Mouse (Mus musculus) neural tube, embryonic 11.5 days (tissue): ENCODE measurements around the gene Agr3. TPM values are rescaled to one million over a fixed set of nuclear protein-coding genes. Genes with fewer than 3 reads are reported as not detected.
A peak's percentile ranks its signal among the peaks of the same experiment; 100 is the strongest.

Experiments used
- ATAC-seq: fragments of 200-750 bp; cut with Nextera tagmentation; 2 replicates; pipeline ENCODE4 v1.8.0; 2017; ENCODE audit warnings: moderate number of reproducible peaks, mild to moderate bottlenecking, moderate TSS enrichment, moderate library complexity; ENCODE audit not compliant: insufficient read depth, low FRiP score, low TSS enrichment
- DNase-seq: peaks from one replicate; pipeline ENCODE4 v3.0.0-alpha.2; 2015; ENCODE audit warnings: low spot score
- H3K27ac ChIP-seq: fragments of 300-500 bp; sonication (generic); 2 replicates; pipeline ENCODE4 v1.5.1; 2014; ENCODE audit warnings: low read depth, mild to moderate bottlenecking, low read length
- H3K27me3 ChIP-seq: fragments of 300-500 bp; sonication (generic); 2 replicates; pipeline ENCODE4 v1.6.1; 2014; ENCODE audit warnings: mild to moderate bottlenecking, low read length, mixed read lengths; ENCODE audit not compliant: control insufficient read depth, insufficient read depth
- H3K36me3 ChIP-seq: fragments of 300-500 bp; sonication (generic); 2 replicates; pipeline ENCODE4 v1.6.1; 2014; ENCODE audit warnings: mild to moderate bottlenecking, low read length, moderate library complexity, mixed read lengths; ENCODE audit not compliant: control insufficient read depth, insufficient read depth
- H3K4me1 ChIP-seq: fragments of 300-500 bp; sonication (generic); 2 replicates; pipeline ENCODE4 v1.6.1; 2014; ENCODE audit warnings: low read length, mixed read lengths; ENCODE audit not compliant: control insufficient read depth, insufficient read depth
- H3K4me2 ChIP-seq: fragments of 300-500 bp; sonication (generic); 2 replicates; pipeline ENCODE4 v1.6.1; 2014; ENCODE audit warnings: low read depth, mild to moderate bottlenecking, moderate library complexity
- H3K4me3 ChIP-seq: fragments of 300-500 bp; sonication (generic); 2 replicates; pipeline ENCODE4 v1.5.1; 2014; ENCODE audit warnings: low read depth, low read length
- H3K9ac ChIP-seq: fragments of 300-500 bp; sonication (generic); 2 replicates; pipeline ENCODE4 v1.6.1; 2014; ENCODE audit warnings: mild to moderate bottlenecking, low read length
- H3K9me3 ChIP-seq: fragments of 300-500 bp; sonication (generic); 2 replicates; pipeline ENCODE4 v1.6.1; 2016; ENCODE audit warnings: low read length; ENCODE audit not compliant: control insufficient read depth
- WGBS: fragments of 180-500 bp; shearing (Covaris S2); extraction: QIAGEN DNeasy Blood & Tissue Kit; methylation state at CpG from one replicate; pipeline ENCODE4 v1.1.7; 2014; 5-methylcytosine and 5-hydroxymethylcytosine counted together
- polyA plus RNA-seq: library from polyadenylated mRNA; unstranded; fragments of >200 nt; fragmentation: Nextera tagmentation; extraction: Ambion mirVana; gene quantifications from 2 replicates; pipeline ENCODE4 v1.2.1, GENCODE M21; 2014

The Agr3 gene
- polyA plus RNA-seq = not detected in 2 replicates

DNA sequence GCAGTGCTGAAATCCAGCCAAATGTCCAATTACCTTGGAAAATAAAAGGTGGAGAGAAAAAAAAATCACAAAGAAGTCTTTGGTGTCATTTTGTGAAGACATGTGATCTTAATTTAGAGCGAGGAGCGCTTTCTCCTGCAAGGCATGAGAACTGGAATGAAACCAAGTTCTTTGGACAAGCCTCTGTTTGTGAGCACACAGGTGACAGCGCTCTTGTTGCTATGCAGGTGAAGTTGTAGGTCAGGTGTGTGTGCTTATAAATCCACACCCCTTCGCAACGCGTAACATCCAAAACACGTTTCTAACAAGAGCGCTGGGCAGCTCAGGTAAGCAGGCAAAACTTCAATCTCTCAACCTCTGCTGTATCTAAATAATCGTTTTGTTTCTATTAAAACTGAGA, at the start of gene Agr3:
Gene Agr3, plus strand, starts transcription at position 219 of the 400 bp plus-strand sequence.
- H3K27me3 ChIP-seq = no peaks in the 10 kb centered on the region
- WGBS = 92% methylated on average over 9 of the region's 9 CpGs
- H3K4me3 ChIP-seq = no peak within 1 kb of the TSS
- H3K4me2 ChIP-seq = no peak within 1 kb of the TSS
- DNase-seq = no peak
- no peaks in the 10 kb centered on the region for H3K36me3 ChIP-seq
- no peaks in the 10 kb centered on the region for H3K4me1 ChIP-seq
- no peak for ATAC-seq
- H3K9ac ChIP-seq = no peak within 1 kb of the TSS
- H3K27ac ChIP-seq = no peak within 1 kb of the TSS
- H3K9me3 ChIP-seq = no peaks in the 10 kb centered on the region

DNA sequence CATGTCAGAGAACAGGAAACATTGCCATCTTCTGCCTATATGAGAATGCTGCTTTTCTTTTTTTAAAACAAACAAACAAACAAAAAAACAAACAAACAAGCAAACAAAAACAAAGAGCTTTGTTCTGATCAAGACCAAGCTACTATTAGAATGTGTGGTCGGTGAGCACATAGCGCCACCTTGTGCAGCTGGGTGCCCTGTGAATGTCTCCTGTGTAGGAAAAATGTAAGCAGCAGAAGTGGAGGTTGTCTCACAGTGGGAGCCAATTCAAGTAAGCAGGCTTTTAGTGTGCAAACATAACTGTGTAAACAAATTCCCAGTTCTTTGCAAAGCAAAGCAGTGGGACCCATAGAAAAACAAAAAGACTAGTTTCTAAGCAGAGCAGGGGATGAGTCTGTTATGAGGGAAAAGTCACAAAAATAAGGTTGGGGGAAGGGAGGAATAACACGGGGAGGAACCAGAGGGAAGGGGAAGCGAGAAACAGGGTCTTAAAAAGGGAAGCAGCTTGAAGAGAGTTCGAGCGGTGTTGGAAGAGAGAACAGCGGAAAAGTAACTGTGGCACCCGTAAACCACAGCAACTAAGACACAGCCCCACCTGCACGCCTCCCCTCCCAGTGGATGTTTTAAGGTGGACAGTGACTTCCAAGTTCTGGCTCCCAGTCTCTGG, 40.4 kb upstream of the Agr3 start:
- no peak overlapping the region for H3K4me2 ChIP-seq
- H3K27me3 ChIP-seq = no peaks in the 10 kb centered on the region
- H3K36me3 ChIP-seq = no peaks in the 10 kb centered on the region
- no peak overlapping the region for H3K9ac ChIP-seq
- no peaks in the 10 kb centered on the region for H3K9me3 ChIP-seq
- no peaks in the 10 kb centered on the region for H3K4me1 ChIP-seq
- no peak overlapping the region for H3K27ac ChIP-seq
- no peak for ATAC-seq
- no peak overlapping the region for H3K4me3 ChIP-seq
- WGBS = 60% methylated on average over 9 of the region's 9 CpGs
- no peak for DNase-seq

DNA sequence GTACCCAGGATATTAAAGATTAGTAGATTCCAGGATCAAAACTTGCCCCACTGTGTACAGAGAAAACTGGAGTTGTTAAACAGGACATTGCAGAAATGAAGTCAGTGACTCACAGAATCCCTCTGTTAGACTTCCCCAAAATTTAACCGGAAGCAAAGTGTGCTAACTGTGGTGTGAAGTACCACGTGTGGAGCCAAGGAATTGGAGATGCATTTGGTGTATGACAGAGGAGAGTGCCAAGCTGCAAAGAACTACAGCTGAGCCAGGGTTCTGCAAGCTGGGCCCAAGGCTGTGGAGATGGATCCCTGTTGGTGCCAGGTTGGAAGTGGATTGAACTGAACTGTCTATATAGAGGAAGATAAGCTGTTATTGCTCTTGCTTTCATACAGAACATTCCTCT, 36.0 kb upstream of the Agr3 start:
- Histone ChIP-seq H3K27me3 (no peaks in the 10 kb centered on the region), H3K4me2 (no peak overlapping the region), H3K36me3 (no peaks in the 10 kb centered on the region), H3K9me3 (no peaks in the 10 kb centered on the region), H3K9ac (no peak overlapping the region), H3K4me1 (peaks cover 5% of the 10 kb centered on the region), H3K27ac (no peak overlapping the region), H3K4me3 (no peak overlapping the region)
- DNase-seq (no peak), ATAC-seq (no peak)
- WGBS = 80% methylated on average over 2 of the region's 2 CpGs

DNA sequence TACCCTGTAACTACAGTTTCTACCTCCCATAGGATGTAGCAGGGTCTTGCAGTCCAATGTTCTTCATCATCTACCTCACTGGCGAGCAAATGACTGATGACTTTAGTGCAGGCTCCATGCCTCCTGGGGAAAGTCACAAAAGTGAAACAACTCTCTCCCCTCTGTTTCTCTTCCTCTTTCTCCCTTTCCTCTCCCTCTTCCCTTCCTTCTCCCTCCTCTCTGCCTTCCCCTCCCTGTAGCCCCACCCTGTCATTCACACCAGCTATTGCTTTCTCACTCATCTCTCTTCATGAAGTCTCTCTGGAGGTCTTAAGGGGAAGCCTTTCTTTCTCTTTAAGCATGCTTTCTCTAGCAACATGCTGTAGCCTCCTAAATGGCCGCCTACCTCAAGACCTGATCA, 34.7 kb upstream of the Agr3 start:
- 67% methylated on average over 2 of the region's 2 CpGs for WGBS
- Histone ChIP-seq H3K27ac (no peak overlapping the region), H3K4me1 (peaks cover 14% of the 10 kb centered on the region), H3K4me2 (no peak overlapping the region), H3K9me3 (no peaks in the 10 kb centered on the region), H3K27me3 (no peaks in the 10 kb centered on the region), H3K9ac (no peak overlapping the region), H3K36me3 (no peaks in the 10 kb centered on the region), H3K4me3 (no peak overlapping the region)
- DNase-seq (no peak), ATAC-seq (no peak)

DNA sequence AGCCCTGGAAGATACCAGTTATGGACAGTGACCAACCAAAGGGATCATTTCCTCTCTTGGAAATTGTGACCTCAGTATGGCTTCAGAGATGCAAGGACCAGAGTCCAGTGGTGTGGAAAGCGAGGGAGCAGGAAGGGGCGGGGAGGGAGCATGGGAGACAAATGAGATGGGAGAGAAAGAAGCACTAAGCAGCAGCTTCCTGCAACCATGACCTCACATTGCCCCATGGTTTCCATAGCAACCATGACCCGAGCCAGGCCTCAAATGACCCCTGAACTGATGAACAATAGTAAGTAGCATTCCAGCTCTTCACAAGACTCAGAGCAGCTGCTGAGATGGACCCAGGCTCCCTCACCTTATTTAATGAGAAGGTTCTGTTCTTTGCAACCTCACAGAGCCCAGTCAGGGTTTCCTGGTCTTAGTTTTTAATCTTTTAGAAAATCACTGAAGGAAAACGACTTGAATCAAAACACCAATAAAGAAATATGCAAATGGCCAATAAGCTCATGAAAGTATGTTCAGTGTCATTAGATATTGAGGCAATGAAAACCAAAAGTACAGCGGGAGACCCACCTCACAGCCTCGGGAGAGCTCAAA, 31.0 kb upstream of the Agr3 start:
- H3K9ac ChIP-seq = no peak overlapping the region
- H3K4me3 ChIP-seq = no peak overlapping the region
- peak overlapping the region; percentile 67; the same call in 1 of the 2 replicates for H3K27ac ChIP-seq
- no peaks in the 10 kb centered on the region for H3K9me3 ChIP-seq
- WGBS = 21% methylated on average over 6 of the region's 6 CpGs
- ATAC-seq (peak; percentile 66), DNase-seq (peak; percentile 65)
- no peaks in the 10 kb centered on the region for H3K36me3 ChIP-seq
- H3K4me1 ChIP-seq = peaks cover 20% of the 10 kb centered on the region
- no peaks in the 10 kb centered on the region for H3K27me3 ChIP-seq
- no peak overlapping the region for H3K4me2 ChIP-seq

DNA sequence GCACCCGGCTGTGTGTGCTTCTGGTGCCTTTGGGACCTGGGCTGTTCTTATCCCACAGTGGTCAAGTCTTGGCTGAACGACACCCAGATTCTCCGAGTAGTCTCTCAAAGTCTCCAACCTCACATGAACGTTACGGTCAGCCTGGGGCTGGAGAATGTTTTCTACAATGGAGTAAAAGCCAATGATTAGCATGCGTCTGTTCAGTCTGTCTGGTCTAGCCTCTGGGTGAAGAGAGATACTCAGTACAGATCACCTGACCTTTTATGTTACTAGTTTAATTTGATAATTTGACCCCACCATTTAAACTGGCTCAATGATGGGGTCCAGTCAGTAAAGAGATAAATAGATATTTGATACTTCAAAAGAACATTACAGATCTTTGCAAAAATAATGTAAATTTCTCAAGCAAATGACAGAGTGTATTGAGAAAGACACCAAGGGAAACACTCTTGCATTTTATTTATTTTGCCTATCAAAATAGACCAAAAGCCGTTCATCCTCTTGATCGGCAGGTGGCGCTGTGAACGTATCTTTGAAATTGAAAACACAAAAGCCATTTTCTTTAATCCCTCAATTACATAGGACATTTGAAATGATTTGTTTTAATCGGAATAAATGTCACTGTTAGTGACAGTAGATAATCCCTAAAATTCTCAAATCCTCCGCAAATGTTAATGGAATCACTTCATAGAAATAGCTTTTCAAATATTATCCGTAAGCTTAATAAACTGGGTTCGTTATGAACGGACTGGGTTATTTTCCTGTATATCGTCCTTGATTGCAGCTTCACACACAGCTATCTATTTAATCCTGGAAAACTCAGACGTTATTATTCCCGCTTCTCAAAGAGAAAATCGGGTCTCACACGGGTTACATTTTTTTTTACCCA, 29.3 kb upstream of the Agr3 start:
- no peak for ATAC-seq
- peak overlapping the region; percentile 48 for H3K9ac ChIP-seq
- 27% methylated on average over 20 of the region's 20 CpGs for WGBS
- H3K9me3 ChIP-seq = no peaks in the 10 kb centered on the region
- peak overlapping the region; percentile 45 for H3K4me2 ChIP-seq
- DNase-seq = peak; percentile 83
- H3K4me3 ChIP-seq = peak overlapping the region; percentile 28
- no peaks in the 10 kb centered on the region for H3K27me3 ChIP-seq
- 0 out of 2 replicates have a peak overlapping the region, but pooled peaks have one; percentile 23 for H3K27ac ChIP-seq
- H3K36me3 ChIP-seq = no peaks in the 10 kb centered on the region
- peaks cover 20% of the 10 kb centered on the region for H3K4me1 ChIP-seq

DNA sequence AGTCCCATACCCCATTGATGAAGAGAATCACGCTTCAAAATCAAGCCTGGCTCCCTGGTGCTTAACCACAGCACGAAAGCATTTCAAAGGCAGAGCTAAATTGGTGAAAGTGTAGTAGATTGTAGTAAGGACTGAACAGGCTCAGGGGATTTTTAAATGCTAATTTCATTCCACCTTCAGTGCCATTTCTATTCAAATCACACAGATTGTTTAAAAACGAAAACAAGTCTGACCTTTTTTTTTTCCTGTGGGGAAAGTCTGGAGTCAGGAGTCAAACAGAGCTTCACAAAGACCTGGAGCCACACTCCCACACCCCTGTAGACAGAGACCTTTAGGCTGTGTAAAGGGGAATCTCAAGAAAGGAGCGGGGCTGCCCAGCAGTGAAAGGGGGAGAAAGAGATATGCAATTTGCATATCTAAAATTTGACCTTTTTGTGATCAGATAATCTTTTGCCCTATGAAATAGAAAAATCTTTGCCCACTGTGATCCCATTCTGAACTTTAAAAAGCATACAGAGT, 28.6 kb upstream of the Agr3 start:
- H3K9ac ChIP-seq = peak overlapping the region; percentile 48
- H3K9me3 ChIP-seq = no peaks in the 10 kb centered on the region
- peak overlapping the region; percentile 28 for H3K4me3 ChIP-seq
- no peaks in the 10 kb centered on the region for H3K27me3 ChIP-seq
- 0 out of 2 replicates have a peak overlapping the region, but pooled peaks have one; percentile 23 for H3K27ac ChIP-seq
- DNase-seq = peak; percentile 34
- 0 out of 2 replicates have a peak, but pooled peaks have one; percentile 54 for ATAC-seq
- 13% methylated on average over 4 of the region's 4 CpGs for WGBS
- no peaks in the 10 kb centered on the region for H3K36me3 ChIP-seq
- H3K4me1 ChIP-seq = peaks cover 20% of the 10 kb centered on the region
- H3K4me2 ChIP-seq = peak overlapping the region; percentile 45

DNA sequence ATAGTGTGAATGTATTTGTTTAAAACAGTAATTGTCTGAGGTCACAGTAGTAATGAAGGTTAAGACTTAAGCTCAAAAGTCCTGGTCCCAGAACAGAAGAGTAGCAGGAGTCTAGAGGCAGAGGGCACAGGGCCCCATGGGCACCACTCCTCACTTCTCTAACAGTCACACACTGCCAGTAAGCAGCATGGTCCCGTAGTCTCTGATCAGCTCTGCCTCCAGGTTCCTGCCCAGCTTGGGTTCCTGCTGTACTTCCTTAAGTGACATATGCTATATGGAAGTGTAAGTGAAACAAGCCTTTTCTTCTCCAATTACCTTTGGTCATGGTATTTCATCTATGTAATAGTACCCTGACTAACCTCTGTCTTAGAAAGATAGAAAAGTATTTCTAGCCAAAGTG, 14.8 kb upstream of the Agr3 start:
- ATAC-seq (no peak), DNase-seq (no peak)
- no peak overlapping the region for H3K27ac ChIP-seq
- H3K36me3 ChIP-seq = no peaks in the 10 kb centered on the region
- H3K9ac ChIP-seq = no peak overlapping the region
- H3K4me2 ChIP-seq = no peak overlapping the region
- H3K4me1 ChIP-seq = no peaks in the 10 kb centered on the region
- no peak overlapping the region for H3K4me3 ChIP-seq
- H3K9me3 ChIP-seq = no peaks in the 10 kb centered on the region
- 81% methylated on average over 1 of the region's 1 CpGs for WGBS
- no peaks in the 10 kb centered on the region for H3K27me3 ChIP-seq
